Mouse (Mus musculus) ES-E14 (cell line): ENCODE results near the gene Spn. TPM values are rescaled to one million over a fixed set of nuclear protein-coding genes. Genes with fewer than 3 reads are reported as not detected.
"Not testable (repeated sequence)": the region's sequence is repeated elsewhere in the genome, so short reads cannot be mapped to it uniquely, and the experiment has no call there.

Experiments used
- DNase-seq: peaks from one replicate; pipeline ENCODE4 v3.0.0-alpha.2; 2013; ENCODE audit warnings: low read depth, low spot score
- H3K27ac ChIP-seq: 2 replicates; pipeline ENCODE4 v1.5.1; 2012; ENCODE audit warnings: low read depth, mild to moderate bottlenecking, low read length, moderate library complexity, mixed read lengths; ENCODE audit not compliant: poor library complexity, insufficient read depth, severe bottlenecking
- H3K36me3 ChIP-seq: 2 replicates; pipeline ENCODE4 v1.6.1; 2012; ENCODE audit warnings: mild to moderate bottlenecking, low read length, moderate library complexity, mixed read lengths; ENCODE audit not compliant: control insufficient read depth, poor library complexity, insufficient read depth, severe bottlenecking
- H3K4me1 ChIP-seq, 2 experiments: fragments of 150-350 bp in 1 of 2; sonication (generic) in 1 of 2; 2 replicates each; pipeline ENCODE4 v1.6.1; 2012; ENCODE audit warnings: low read length in 2 of 2, mild to moderate bottlenecking in 1 of 2, mixed read lengths in 1 of 2; ENCODE audit not compliant: control insufficient read depth in 2 of 2, insufficient read depth in 2 of 2, poor library complexity in 1 of 2
- H3K4me3 ChIP-seq, 2 experiments: fragments of 150-350 bp in 1 of 2; sonication (generic) in 1 of 2; 2 replicates each; pipeline ENCODE4 v1.5.1; 2012; ENCODE audit warnings: low read length in 2 of 2, low read depth in 1 of 2, mild to moderate bottlenecking in 1 of 2, mixed read lengths in 1 of 2; ENCODE audit not compliant: insufficient read depth in 1 of 2, poor library complexity in 1 of 2, severe bottlenecking in 1 of 2
- H3K9ac ChIP-seq: 2 replicates; pipeline ENCODE4 v1.6.1; 2012; ENCODE audit warnings: low read depth, mild to moderate bottlenecking, low read length, mixed read lengths; ENCODE audit not compliant: poor library complexity, insufficient read depth, severe bottlenecking
- H3K9me3 ChIP-seq: fragments of 150-350 bp; sonication (generic); 2 replicates; pipeline ENCODE4 v1.6.1; 2012; ENCODE audit warnings: low read depth, mild to moderate bottlenecking, low read length; ENCODE audit not compliant: control insufficient read depth, insufficient read depth
- CHD2 ChIP-seq: IDR thresholded peaks from 2 replicates; pipeline ENCODE4 v1.6.1; 2014; ENCODE audit warnings: mild to moderate bottlenecking, low read depth, low read length, inconsistent platforms
- HCFC1 ChIP-seq: IDR thresholded peaks from 2 replicates; pipeline ENCODE4 v1.6.1; 2012; ENCODE audit warnings: low read length, inconsistent platforms, borderline replicate concordance; ENCODE audit not compliant: insufficient read depth
- MAFK ChIP-seq: IDR thresholded peaks from 2 replicates; pipeline ENCODE4 v1.6.1; 2014; ENCODE audit warnings: mild to moderate bottlenecking, low read depth, low read length, inconsistent platforms; ENCODE audit not compliant: insufficient read depth
- ZC3H11A ChIP-seq: IDR thresholded peaks from 2 replicates; pipeline ENCODE4 v1.6.1; 2012; ENCODE audit warnings: low read depth, mild to moderate bottlenecking, inconsistent platforms, low read length, borderline replicate concordance
- ZNF384 ChIP-seq: IDR thresholded peaks from 2 replicates; pipeline ENCODE4 v1.6.1; 2012; ENCODE audit warnings: low read depth, low read length, inconsistent platforms
- in situ Hi-C, 2 experiments: fragments of 600-800 bp; cut with MboI; formaldehyde crosslinking; loops; one replicate each; pipeline ENCODE4 v1.15.1; 2025; ENCODE audit warnings: low sequenced_read_pairs in 2 of 2, inconsistent platforms in 1 of 2; ENCODE audit not compliant: unreplicated experiment in 2 of 2
- total RNA-seq: library from RNA; depleted of rRNA; stranded (reverse); fragments of 300-350 nt; gene quantifications from 2 replicates; pipeline ENCODE4 v1.2.3, GENCODE M21; 2012

Spn gene
- total RNA-seq, 1 experiment = 30.2 TPM

DNA sequence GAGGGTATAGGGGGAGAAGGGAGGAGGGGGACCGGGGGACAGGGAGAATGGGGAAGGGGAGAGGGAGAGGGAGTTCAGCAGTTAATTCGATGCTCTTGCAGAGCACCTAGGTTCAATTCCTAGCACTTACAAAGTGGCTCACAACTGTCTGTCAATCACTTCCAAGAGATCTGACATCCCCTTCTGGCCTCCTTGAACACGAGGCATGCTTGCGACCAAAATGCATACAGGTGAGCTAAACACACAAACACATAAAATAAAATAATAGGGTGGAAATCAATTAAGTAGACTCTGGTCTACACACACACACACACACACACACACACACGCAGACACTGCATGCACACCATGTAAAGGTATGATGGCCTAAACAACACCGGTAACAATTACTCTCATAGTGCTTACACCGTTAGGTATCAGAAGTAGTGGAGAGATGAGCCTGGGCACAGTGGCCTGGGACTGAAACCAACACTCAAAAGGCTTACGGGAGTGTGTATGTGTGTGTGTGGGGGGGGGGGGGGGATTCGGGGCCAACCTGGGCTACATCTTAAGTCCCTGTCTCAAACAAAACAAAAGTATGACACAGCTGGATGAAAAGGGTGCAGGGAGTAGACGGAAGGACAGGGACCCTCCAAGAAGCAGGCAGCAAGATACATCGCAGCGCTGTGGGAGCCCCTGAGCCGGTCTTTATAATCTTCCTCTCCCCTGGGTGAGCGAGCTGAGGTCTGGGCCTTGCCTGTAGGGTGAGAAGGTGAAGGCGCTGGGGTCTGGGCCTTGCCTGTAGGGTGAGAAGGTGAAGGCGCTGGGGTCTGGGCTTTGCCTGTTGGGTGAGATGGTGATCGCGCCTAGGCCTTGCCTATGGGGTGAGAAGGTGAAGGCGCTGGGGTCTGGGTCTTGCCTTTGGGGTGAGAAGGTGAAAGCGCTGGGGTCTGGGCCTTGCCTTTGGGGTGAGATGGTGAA is 47.2 kb downstream of the Spn start:
- DNase-seq = no peak
- H3K4me3 ChIP-seq = peak overlapping the region; percentile 55 to 67
- TF ChIP-seq ZC3H11A (no peak), MAFK (no peak), HCFC1 (no peak), CHD2 (no peak), ZNF384 (no peak)
- in situ Hi-C loops = no loop called here
- H3K9me3 ChIP-seq = no peaks in the 10 kb centered on the region
- peak overlapping the region; percentile 39; the same call in 1 of the 2 replicates for H3K9ac ChIP-seq
- H3K27ac ChIP-seq = peak overlapping the region; percentile 43
- peaks cover 3 to 4% of the 10 kb centered on the region in 2 experiments; a peak in 2 of 4 replicates for H3K4me1 ChIP-seq
- peaks cover 9% of the 10 kb centered on the region; the same call in 1 of the 2 replicates for H3K36me3 ChIP-seq

DNA sequence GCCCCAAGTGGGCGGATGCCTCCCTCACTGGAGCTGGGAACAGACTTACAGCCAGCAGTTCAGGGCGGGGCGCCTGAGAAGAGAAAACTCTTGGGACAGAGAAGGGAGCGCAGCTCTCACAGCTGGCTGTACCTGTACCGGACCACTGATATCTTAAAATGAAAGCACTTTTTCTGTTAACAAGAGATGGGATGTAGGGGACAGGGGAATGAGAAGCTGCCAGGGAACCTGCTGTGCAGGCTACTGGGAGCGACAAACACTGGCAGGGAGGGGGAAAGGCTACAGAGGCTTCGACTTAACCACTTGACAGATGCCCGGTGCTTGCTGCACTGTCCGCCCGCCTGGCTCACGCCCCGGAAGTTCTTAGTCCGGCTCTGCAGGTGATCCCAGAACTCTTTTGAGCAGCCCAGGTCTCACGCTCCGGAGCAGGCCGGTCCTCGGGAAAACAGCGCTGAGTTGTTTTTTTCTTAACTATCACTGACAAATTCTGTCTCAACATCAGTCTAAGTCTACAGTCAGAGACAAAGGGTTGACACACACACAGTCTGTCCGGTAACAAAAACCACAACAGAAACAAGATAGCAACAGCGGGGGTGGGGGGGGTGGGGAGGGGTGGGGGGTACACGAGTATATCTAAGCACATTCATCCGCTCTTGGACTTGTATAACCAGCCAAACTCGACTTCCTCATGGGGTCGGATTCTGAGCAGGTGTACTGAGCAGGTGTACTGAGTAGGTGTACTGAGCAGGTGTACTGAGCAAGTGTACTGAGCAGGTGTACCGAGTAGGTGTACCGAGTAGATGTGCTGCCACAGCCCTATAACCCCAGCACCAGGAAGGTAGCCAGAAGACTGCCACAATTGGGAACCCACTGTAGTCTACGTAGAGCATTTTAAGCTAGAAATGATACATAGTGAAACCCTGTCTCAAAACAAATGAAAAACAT is 48.5 kb downstream of the Spn start:
- in situ Hi-C loops = no loop called here
- peak overlapping the region; percentile 26; the same call in 1 of the 2 replicates for H3K9ac ChIP-seq
- peaks cover 9% of the 10 kb centered on the region; the same call in 1 of the 2 replicates for H3K36me3 ChIP-seq
- H3K27ac ChIP-seq = no peak overlapping the region; the same call in 1 of the 2 replicates
- TF ChIP-seq ZNF384 (no peak), MAFK (no peak), CHD2 (no peak), HCFC1 (no peak), ZC3H11A (no peak)
- H3K4me3 ChIP-seq = peak overlapping the region; percentile 20 to 56; a peak in 3 of 4 replicates
- H3K4me1 ChIP-seq = peaks cover 3 to 6% of the 10 kb centered on the region in 2 experiments; a peak in 2 of 4 replicates
- no peaks in the 10 kb centered on the region for H3K9me3 ChIP-seq
- DNase-seq = no peak

DNA sequence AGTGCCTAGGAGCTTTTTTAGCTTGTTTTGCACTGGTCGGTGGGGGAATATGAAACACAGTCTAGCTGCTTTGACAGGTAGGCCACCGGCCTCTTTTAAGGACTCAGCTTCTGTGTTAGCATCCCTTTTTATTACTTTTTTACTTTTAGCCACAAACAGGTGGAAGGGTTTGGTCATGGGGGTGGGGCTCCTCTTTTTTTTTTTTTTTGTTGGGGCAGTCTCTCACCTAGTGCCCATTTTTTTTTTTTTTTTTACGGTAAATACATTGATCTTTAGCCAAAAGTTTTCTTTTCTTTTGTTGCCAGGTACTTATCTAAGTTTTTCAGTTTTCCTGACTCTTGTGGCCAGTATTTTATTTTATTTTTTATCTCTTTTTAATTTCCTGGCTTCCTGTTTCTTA is 49.5 kb downstream of the Spn start:
- Histone ChIP-seq H3K27ac (no peak overlapping the region), H3K9me3 (no peaks in the 10 kb centered on the region), H3K36me3 (peaks cover 8% of the 10 kb centered on the region; the same call in 1 of the 2 replicates), H3K9ac (no peak overlapping the region), H3K4me3 (no peak overlapping the region), H3K4me1 (peaks cover 3 to 6% of the 10 kb centered on the region in 2 experiments; a peak in 2 of 4 replicates)
- DNase-seq = no peak
- in situ Hi-C loops = no loop called here
- TF ChIP-seq ZNF384 (peak; percentile 69), HCFC1 (no peak), MAFK (no peak), CHD2 (no peak), ZC3H11A (no peak)

DNA sequence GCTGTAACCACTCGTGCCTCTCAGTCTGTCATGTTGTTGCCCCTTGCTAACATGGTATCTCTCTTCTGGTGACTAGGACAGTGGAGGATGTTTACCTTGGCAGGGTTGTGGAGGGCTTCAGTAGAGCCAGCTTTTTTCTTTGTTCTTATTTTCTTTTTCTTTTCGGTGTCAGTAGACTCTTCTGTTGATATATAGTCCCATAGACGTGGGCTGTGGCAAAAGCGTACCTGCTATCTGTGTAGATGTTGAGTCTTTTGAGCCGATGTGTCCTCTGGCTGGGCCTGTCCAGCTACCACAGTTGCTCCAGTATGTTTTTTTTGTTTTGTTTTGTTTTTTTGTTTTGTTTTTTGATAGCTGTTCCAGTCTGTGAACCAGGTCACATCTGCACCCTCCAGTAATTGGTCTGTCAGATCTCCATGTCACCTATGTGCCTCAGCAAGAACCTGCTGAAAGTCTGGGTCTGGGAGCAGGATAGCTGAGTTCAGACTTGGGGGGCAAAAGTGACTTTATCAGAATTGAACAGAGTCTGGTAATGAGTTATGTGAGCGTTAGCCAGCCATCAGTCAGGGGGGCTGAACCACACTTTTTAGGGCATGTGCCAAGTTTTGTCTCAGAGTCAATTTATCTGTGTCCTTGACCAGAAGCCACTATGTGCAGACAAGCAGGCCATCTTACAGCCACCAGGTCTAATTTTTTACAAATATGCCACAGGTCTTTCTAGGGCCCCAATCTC is 50.2 kb downstream of the Spn start, which contains the start of gene Zg16:
Gene Zg16 (minus strand): TSS at position 51 of the 733 bp plus-strand sequence.
- H3K9me3 ChIP-seq, in situ Hi-C loops, H3K27ac ChIP-seq, H3K36me3 ChIP-seq, H3K4me3 ChIP-seq, DNase-seq, H3K9ac ChIP-seq, H3K4me1 ChIP-seq: not testable (repeated sequence)

DNA sequence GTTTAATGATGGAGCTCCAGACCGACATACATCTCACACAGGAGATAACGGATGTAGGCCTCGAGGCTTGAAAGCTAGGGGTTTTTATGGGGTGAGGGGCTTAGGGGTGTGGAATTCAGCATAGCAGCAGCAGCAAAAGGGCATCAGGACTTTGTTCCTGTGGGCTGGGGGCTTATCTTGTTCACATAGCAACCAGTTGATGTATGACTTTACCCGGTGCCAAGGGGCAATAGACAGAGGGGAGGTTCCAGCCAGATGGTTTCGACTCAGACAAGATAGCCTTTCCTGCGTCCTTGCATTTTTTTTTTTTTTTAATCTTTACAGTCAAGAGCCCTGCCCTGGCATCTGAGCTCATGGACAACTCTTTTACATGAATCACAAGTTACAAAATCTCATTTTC is 51.9 kb downstream of the Spn start:
- H3K9ac ChIP-seq, in situ Hi-C loops, H3K4me1 ChIP-seq, DNase-seq, H3K36me3 ChIP-seq, H3K27ac ChIP-seq, H3K4me3 ChIP-seq, H3K9me3 ChIP-seq: not testable (repeated sequence)
